Mouse (Mus musculus) lung, adult 2 months (tissue): ENCODE results near the gene Ttll11.

Experiments used
- CTCF ChIP-seq: fragments of 200-500 bp; IDR thresholded peaks from 2 replicates; pipeline ENCODE4 v1.5.1; 2011; ENCODE audit warnings: mild to moderate bottlenecking, low read length, control low read depth; ENCODE audit not compliant: insufficient read depth
- POLR2A ChIP-seq: fragments of 200-500 bp; IDR thresholded peaks from 2 replicates; pipeline ENCODE4 v1.6.1; 2011; ENCODE audit warnings: low read depth, mild to moderate bottlenecking, control low read depth, low read length, borderline replicate concordance; ENCODE audit errors: extremely low read depth

- TF ChIP-seq CTCF (no peak), POLR2A (no peak)
These were observed 256.4 kb downstream of the Ttll11 start for GRCm38 (mm10) chr2:35723267-35723666.
